Mouse (Mus musculus): Measurements from ENCODE around the gene Uggt1. TPM values are rescaled to one million over a fixed set of nuclear protein-coding genes. Genes with fewer than 3 reads are reported as not detected.

Uggt1 gene
- polyA plus RNA-seq, 1 experiment = 15.9 TPM

GRCm38 (mm10) chr1:36251426-36251825 lies 6.9 kb upstream of the Uggt1 start:
- WGBS = 46% methylated on average over 9 of the region's 9 CpGs
- no peaks in the 10 kb centered on the region for H3K27me3 ChIP-seq (ENCODE audit: control insufficient read depth, insufficient read depth, low read length)
- H3K36me3 ChIP-seq (ENCODE audit: control insufficient read depth, insufficient read depth, low read length) = no peaks in the 10 kb centered on the region
- H3K4me3 ChIP-seq (ENCODE audit: extremely low read depth, insufficient read depth, insufficient read length) = no peak overlapping the region
- DNase-seq (ENCODE audit: low read depth in 1 of 2, low spot score in 2 of 2) = no peak
- H3K4me1 ChIP-seq (ENCODE audit: control insufficient read depth, insufficient read depth, insufficient read length) = no peaks in the 10 kb centered on the region
- no peak overlapping the region for H3K27ac ChIP-seq (ENCODE audit: insufficient read depth, low read length)
- no peak for TF ChIP-seq POLR2A (IDR thresholded peaks at IDR 0.05; ENCODE audit: low read depth, low read length)
- TF ChIP-seq CTCF (IDR thresholded peaks at IDR 0.05; ENCODE audit: extremely low read depth, insufficient read depth, insufficient read length, insufficient replicate concordance) = no peak

GRCm38 (mm10) chr1:36246688-36247087 lies 2.2 kb upstream of the Uggt1 start:
- Histone ChIP-seq H3K4me1 (ENCODE audit: control insufficient read depth, insufficient read depth, insufficient read length) (peaks cover 3% of the 10 kb centered on the region; the same call in 1 of the 2 replicates), H3K27me3 (ENCODE audit: control insufficient read depth, insufficient read depth, low read length) (no peaks in the 10 kb centered on the region), H3K4me3 (ENCODE audit: extremely low read depth, insufficient read depth, insufficient read length) (no peak overlapping the region), H3K36me3 (ENCODE audit: control insufficient read depth, insufficient read depth, low read length) (no peaks in the 10 kb centered on the region), H3K27ac (ENCODE audit: insufficient read depth, low read length) (no peak overlapping the region)
- TF ChIP-seq CTCF (IDR thresholded peaks at IDR 0.05; ENCODE audit: extremely low read depth, insufficient read depth, insufficient read length, insufficient replicate concordance) (no peak), POLR2A (IDR thresholded peaks at IDR 0.05; ENCODE audit: low read depth, low read length) (no peak)
- 85% methylated on average over 6 of the region's 6 CpGs for WGBS
- DNase-seq (ENCODE audit: low read depth in 1 of 2, low spot score in 2 of 2) = no peak

- peaks cover 9% of the 10 kb centered on the region for H3K4me1 ChIP-seq (ENCODE audit: control insufficient read depth, insufficient read depth, insufficient read length)
- WGBS = 95% methylated on average over 4 of the region's 4 CpGs
- no peak overlapping the region for H3K27ac ChIP-seq (ENCODE audit: insufficient read depth, low read length)
- no peak overlapping the region for H3K4me3 ChIP-seq (ENCODE audit: extremely low read depth, insufficient read depth, insufficient read length)
- H3K36me3 ChIP-seq (ENCODE audit: control insufficient read depth, insufficient read depth, low read length) = no peaks in the 10 kb centered on the region
- no peak for DNase-seq (ENCODE audit: low read depth in 1 of 2, low spot score in 2 of 2)
- TF ChIP-seq POLR2A (IDR thresholded peaks at IDR 0.05; ENCODE audit: low read depth, low read length) = no peak
- no peak for TF ChIP-seq CTCF (IDR thresholded peaks at IDR 0.05; ENCODE audit: extremely low read depth, insufficient read depth, insufficient read length, insufficient replicate concordance)
- no peaks in the 10 kb centered on the region for H3K27me3 ChIP-seq (ENCODE audit: control insufficient read depth, insufficient read depth, low read length)
Observed at GRCm38 (mm10) chr1:36244828-36245215, 302 bp upstream of the Uggt1 start.

- peaks cover 13% of the 10 kb centered on the region for H3K4me1 ChIP-seq (ENCODE audit: control insufficient read depth, insufficient read depth, insufficient read length)
- no peaks in the 10 kb centered on the region for H3K27me3 ChIP-seq (ENCODE audit: control insufficient read depth, insufficient read depth, low read length)
- 2% methylated on average over 21 of the region's 21 CpGs for WGBS
- peak overlapping the region; percentile 81 for H3K27ac ChIP-seq (ENCODE audit: insufficient read depth, low read length)
- TF ChIP-seq CTCF (IDR thresholded peaks at IDR 0.05; ENCODE audit: extremely low read depth, insufficient read depth, insufficient read length, insufficient replicate concordance) (no peak), POLR2A (IDR thresholded peaks at IDR 0.05; ENCODE audit: low read depth, low read length) (no peak)
- no peaks in the 10 kb centered on the region for H3K36me3 ChIP-seq (ENCODE audit: control insufficient read depth, insufficient read depth, low read length)
- peak overlapping the region; percentile 96 for H3K4me3 ChIP-seq (ENCODE audit: extremely low read depth, insufficient read depth, insufficient read length)
- no peak for DNase-seq (ENCODE audit: low read depth in 1 of 2, low spot score in 2 of 2)
Observed at GRCm38 (mm10) chr1:36243447-36244057, 968 bp downstream of the Uggt1 start.

GRCm38 (mm10) chr1:36241903-36242429 lies 2.6 kb downstream of the Uggt1 start:
- 67% methylated on average over 15 of the region's 15 CpGs for WGBS
- Histone ChIP-seq H3K27me3 (ENCODE audit: control insufficient read depth, insufficient read depth, low read length) (no peaks in the 10 kb centered on the region), H3K27ac (ENCODE audit: insufficient read depth, low read length) (no peak overlapping the region), H3K36me3 (ENCODE audit: control insufficient read depth, insufficient read depth, low read length) (no peaks in the 10 kb centered on the region), H3K4me1 (ENCODE audit: control insufficient read depth, insufficient read depth, insufficient read length) (peaks cover 13% of the 10 kb centered on the region), H3K4me3 (ENCODE audit: extremely low read depth, insufficient read depth, insufficient read length) (no peak overlapping the region)
- DNase-seq (ENCODE audit: low read depth in 1 of 2, low spot score in 2 of 2) = no peak
- TF ChIP-seq POLR2A (IDR thresholded peaks at IDR 0.05; ENCODE audit: low read depth, low read length) (no peak), CTCF (IDR thresholded peaks at IDR 0.05; ENCODE audit: extremely low read depth, insufficient read depth, insufficient read length, insufficient replicate concordance) (no peak)

- no peak overlapping the region for H3K4me3 ChIP-seq (ENCODE audit: extremely low read depth, insufficient read depth, insufficient read length)
- no peaks in the 10 kb centered on the region for H3K27me3 ChIP-seq (ENCODE audit: control insufficient read depth, insufficient read depth, low read length)
- TF ChIP-seq POLR2A (IDR thresholded peaks at IDR 0.05; ENCODE audit: low read depth, low read length) = no peak
- H3K4me1 ChIP-seq (ENCODE audit: control insufficient read depth, insufficient read depth, insufficient read length) = peaks cover 13% of the 10 kb centered on the region
- 79% methylated on average over 6 of the region's 6 CpGs for WGBS
- H3K27ac ChIP-seq (ENCODE audit: insufficient read depth, low read length) = no peak overlapping the region
- no peak for DNase-seq (ENCODE audit: low read depth in 1 of 2, low spot score in 2 of 2)
- no peaks in the 10 kb centered on the region for H3K36me3 ChIP-seq (ENCODE audit: control insufficient read depth, insufficient read depth, low read length)
Observed at GRCm38 (mm10) chr1:36240176-36240575, 4.3 kb downstream of the Uggt1 start.

GRCm38 (mm10) chr1:36239396-36239795 lies 5.1 kb downstream of the Uggt1 start:
- 68% methylated on average over 10 of the region's 10 CpGs for WGBS
- H3K4me1 ChIP-seq (ENCODE audit: control insufficient read depth, insufficient read depth, insufficient read length) = peaks cover 13% of the 10 kb centered on the region
- no peak for DNase-seq (ENCODE audit: low read depth in 1 of 2, low spot score in 2 of 2)

More at GRCm38 (mm10) chr1:36239396-36239795, 5.1 kb downstream of the Uggt1 start:
- H3K4me3 ChIP-seq (ENCODE audit: extremely low read depth, insufficient read depth, insufficient read length) = no peak overlapping the region
- peaks cover 2% of the 10 kb centered on the region for H3K36me3 ChIP-seq (ENCODE audit: control insufficient read depth, insufficient read depth, low read length)
- H3K27me3 ChIP-seq (ENCODE audit: control insufficient read depth, insufficient read depth, low read length) = no peaks in the 10 kb centered on the region
- TF ChIP-seq CTCF (IDR thresholded peaks at IDR 0.05; ENCODE audit: extremely low read depth, insufficient read depth, insufficient read length, insufficient replicate concordance) = no peak
- TF ChIP-seq POLR2A (IDR thresholded peaks at IDR 0.05; ENCODE audit: low read depth, low read length) = no peak
- H3K27ac ChIP-seq (ENCODE audit: insufficient read depth, low read length) = no peak overlapping the region
